Comparison of ENCODE assay signal across 7 mouse cellular contexts in genomic region chr6:5401394-5401793, GRCm38 (mm10). TPM values are rescaled to one million over a fixed set of nuclear protein-coding genes. Genes with fewer than 3 reads are reported as not detected.
DNase-seq lines count a peak whose midpoint lies in the region; TF ChIP-seq lines count a peak whose summit lies in the region.

No protein-coding gene starts in this region.

- peaks cover 8% of the 10 kb centered on the region; the same call in 1 of the 2 replicates for H3K27me3 ChIP-seq in midbrain, embryonic 10.5 days (ENCODE audit: low read depth, poor library complexity, severe bottlenecking)
- H3K27me3 ChIP-seq in small intestine, adult 2 months (ENCODE audit: control insufficient read depth, insufficient read depth, low read length): no peaks in the 10 kb centered on the region

- H3K36me3 ChIP-seq in midbrain, embryonic 10.5 days: no peaks in the 10 kb centered on the region
- H3K36me3 ChIP-seq in small intestine, adult 2 months (ENCODE audit: control insufficient read depth, insufficient read depth, low read length): no peaks in the 10 kb centered on the region

- no peak overlapping the region for H3K27ac ChIP-seq in midbrain, embryonic 10.5 days (replicated peaks)
- H3K27ac ChIP-seq in small intestine, adult 2 months (ENCODE audit: insufficient read depth, low read depth, low read length): no peak overlapping the region

- no peaks in the 10 kb centered on the region for H3K9me3 ChIP-seq in midbrain, embryonic 10.5 days (replicated peaks)

- H3K4me3 ChIP-seq in midbrain, embryonic 10.5 days: no peak overlapping the region
- no peak overlapping the region for H3K4me3 ChIP-seq in small intestine, adult 2 months (ENCODE audit: low read depth, low read length)

- TF ChIP-seq CTCF in small intestine, adult 2 months (IDR thresholded peaks at IDR 0.05; ENCODE audit: extremely low read depth, insufficient read length, insufficient replicate concordance, low read depth, low read length): peak; percentile 65; the same call in 1 of the 2 replicates

- intact Hi-C loops in left cerebral cortex, postnatal 25 days (cut with DNase I): loop anchor here (5.0 kb wide), 1 partner anchor 1889 kb away; no protein-coding TSS in a partner anchor

- DNase-seq in R1 (ENCODE audit: low read depth, low spot score): peak; percentile 83
- peak; percentile 12 for DNase-seq in cerebellum, adult 8-10 months
- DNase-seq in frontal cortex, postnatal 25 days (ENCODE audit: low spot score in 2 of 2): peak; percentile 43 to 45
- peak; percentile 49 for DNase-seq in induced T-regulatory cell, adult 2 months (ENCODE audit: low read depth)
- peak; percentile 70 to 83 for DNase-seq in left cerebral cortex, postnatal 25 days (ENCODE audit: low spot score in 2 of 2)
- peak; percentile 67 for DNase-seq in midbrain, embryonic 10.5 days (ENCODE audit: low spot score)

- TF ChIP-seq POLR2A in small intestine, adult 2 months (IDR thresholded peaks at IDR 0.05; ENCODE audit: low read depth, low read length): no peak

- 4% methylated on average over 3 of the region's 3 CpGs for WGBS in midbrain, embryonic 10.5 days
- WGBS in small intestine, adult 2 months: 0% methylated on average over 3 of the region's 3 CpGs

- peaks cover 53% of the 10 kb centered on the region for H3K4me1 ChIP-seq in midbrain, embryonic 10.5 days
- H3K4me1 ChIP-seq in small intestine, adult 2 months (ENCODE audit: control insufficient read depth, insufficient read depth, insufficient read length, low read length): no peaks in the 10 kb centered on the region

RNA-seq across cellular contexts. Expression of gene Asb4, which starts 18.2 kb away (rescaled TPM):
- total RNA-seq in left cerebral cortex, postnatal 25 days (2021): 1 to 10 TPM in 1 of 2 experiments, under 1 TPM in 1; 0.55 to 1.0 TPM
- polyA plus RNA-seq in midbrain, embryonic 10.5 days (2016; fragmentation: Nextera tagmentation; extraction: Ambion mirVana): 25.3 and 25.7 TPM in 2 replicates
- 0.05 and 0.41 TPM in 2 replicates for polyA plus RNA-seq in small intestine, adult 2 months (2012; rRNA removed)

Comparison
In these comparisons a context has a peak if more than half of its experiments do, and no peak if none do; other contexts are left out.
1. DNase-seq: peak in every context shown above with its lines; median percentile 83 in R1; 76 in left cerebral cortex, postnatal 25 days; 67 in midbrain, embryonic 10.5 days; 49 in induced T-regulatory cell, adult 2 months; 44 in frontal cortex, postnatal 25 days; 12 in cerebellum, adult 8-10 months.
2. RNA of gene Asb4, which starts 18.2 kb away (polyA plus RNA-seq): 25.3 to 25.7 TPM in midbrain, embryonic 10.5 days; 0.05 to 0.41 TPM in small intestine, adult 2 months; every median in the first group is over 10 times any median in the second.